Mouse (Mus musculus): ENCODE data around the gene Psmb11.
A peak's percentile ranks its signal among the peaks of the same experiment; 100 is the strongest.

Psmb11 gene

GRCm38 (mm10) chr14:54621133-54621532, at the start of gene Psmb11:
Gene Psmb11 (plus strand): TSS chr14:54621433.
- DNase-seq: no peak

DNA sequence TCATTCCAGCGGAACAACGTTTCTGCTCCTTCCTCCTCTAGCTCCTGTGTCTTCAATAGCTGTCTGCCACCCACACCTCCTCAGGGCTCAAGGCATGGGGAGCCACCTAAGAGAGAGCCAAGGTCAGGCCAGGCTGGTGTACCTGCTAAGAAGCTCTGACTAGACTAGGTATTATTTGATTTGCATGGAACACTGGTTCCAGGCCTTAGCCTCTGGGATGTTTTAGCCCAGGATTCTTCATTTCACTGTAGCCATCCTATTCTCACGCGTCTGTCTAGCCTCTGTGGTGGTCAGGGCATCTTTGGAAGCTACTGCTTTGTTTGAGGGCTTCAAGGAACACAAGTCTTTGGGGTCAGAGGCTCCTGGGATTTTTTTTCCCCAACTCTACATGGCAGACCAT, 49.1 kb upstream of the Psmb11 start:
- no peak for DNase-seq

DNA sequence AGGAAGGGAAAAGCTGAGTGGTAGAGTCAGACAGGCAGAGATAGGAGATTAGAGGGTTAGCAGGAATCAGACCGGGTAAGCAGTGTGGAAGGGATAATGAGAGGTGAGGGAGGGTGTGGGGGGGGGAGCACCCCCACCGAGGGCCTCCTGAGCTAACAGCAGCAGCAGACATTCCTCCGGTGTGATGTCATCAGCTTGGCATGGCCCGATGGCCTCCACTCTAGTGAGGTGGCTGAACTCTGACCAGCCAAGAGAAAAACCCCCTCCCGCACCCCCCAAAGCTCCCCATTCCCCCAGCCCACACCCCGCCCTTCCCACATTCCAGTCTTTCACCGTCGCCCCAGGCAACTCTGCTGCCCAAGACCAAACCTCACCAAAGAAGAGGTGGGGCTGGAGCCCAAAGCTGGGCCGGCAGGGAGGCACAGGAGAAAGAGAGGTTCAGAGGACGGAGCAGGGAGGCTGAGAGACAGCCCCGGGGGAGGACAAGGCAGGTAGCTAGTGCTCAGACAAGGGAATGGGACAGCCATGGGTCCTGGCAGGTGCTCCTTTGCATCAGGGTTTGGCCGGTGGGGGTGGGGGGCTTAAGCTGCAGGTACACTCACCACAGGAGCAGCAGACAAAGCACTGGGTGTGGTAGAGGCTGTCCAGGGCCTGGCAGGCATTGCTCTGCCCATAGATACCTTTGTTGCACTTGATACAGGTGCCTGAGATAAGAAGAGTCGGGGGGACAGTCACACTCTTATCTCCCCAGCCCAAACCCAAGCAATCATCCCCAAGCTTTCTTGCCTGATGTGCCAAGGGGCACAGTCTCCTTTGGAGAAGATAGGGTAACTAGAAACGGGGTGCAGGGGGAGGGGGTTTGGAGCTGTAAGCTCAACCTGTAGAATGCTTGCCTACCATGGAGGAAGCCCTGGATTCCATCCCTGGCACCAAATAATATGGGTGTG, 48.2 kb upstream of the Psmb11 start:
- DNase-seq: no peak

DNA sequence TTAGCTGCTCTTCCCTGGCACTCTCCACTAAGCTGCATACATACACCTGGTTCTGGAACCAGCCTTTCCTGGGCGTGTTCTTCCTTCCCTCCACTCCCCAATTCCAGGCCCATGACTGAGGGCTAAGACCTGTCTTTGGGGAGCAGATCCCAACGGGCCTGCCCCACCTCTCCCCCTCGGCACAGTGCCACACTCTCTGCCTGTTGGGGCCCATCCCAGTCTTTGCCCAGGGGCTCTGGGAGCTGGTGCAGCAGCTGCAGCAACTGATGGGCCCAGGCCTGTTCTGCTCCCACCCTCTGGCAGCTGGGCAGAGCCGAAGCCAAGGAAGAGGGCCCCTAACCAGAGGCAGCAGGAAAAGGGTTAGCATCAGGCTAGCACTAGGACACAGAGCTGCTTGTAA, 47.0 kb upstream of the Psmb11 start:
- no peak for DNase-seq

DNA sequence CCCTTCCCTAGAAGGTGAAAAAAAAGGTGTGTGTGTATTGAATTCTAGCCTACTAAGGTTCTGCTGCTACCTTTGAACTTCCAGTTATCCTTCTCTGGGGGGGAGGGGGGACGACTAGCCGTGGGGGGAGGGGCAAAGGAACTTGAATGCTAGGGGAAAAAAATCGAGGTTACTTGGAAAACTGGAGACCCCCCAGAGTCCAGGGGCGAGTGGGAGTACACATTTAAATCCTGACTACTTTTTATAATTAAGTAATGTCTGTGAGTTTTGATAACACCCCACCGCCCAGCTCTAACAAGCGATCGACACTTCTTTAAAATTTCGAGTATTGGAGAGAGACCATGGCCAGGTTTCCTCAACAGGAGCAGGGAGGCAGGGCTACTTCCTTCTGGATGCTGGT, 46.2 kb upstream of the Psmb11 start:
- DNase-seq: no peak

GRCm38 (mm10) chr14:54575631-54576030, 45.6 kb upstream of the Psmb11 start:
- DNase-seq: no peak

DNA sequence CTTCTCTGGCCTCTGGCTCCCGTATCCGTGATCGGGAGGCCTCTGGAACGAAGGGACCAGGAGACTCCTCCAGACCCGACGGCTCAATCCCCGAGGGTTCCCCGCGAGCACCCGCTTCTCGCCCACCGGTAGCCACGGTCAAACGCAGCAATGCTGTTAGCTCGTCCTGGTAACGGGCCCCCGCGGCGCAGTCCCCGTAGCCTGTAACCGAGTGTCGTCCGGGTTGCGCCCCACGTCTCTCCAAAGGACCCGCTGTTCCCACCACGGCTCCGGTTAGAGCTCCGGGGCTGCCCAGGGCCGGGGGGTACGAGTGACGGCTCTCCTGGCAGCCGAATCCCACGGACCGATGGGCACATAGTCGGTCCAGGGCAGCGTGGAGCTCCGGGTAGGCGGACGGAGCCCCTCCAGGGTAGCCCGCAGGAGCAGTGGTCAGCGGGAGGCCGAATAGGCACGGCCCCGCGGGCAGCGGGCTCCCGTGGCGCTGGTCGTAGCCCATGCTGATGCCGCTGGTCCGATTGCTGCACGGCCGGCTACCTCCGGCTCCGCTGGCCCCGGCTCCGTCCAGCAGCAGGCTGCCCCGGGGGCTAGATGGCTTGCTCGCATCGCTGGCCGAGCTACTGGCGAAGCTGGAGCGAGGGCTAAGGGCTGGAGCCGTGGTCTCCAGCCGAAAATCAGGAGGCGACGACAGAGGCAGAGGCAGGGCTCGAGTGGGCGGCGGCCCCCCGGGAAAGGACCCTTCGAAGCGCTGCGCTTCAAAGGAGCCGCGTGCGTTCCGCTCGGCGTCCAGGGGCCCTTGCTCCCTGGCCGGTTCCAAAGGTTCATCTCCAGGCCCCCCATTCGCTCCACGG, 44.8 kb upstream of the Psmb11 start:
- peak; percentile 38 to 52 for DNase-seq

- peak; percentile 36 to 43 for DNase-seq
These were observed 43.9 kb upstream of the Psmb11 start, which contains the start of gene Ajuba for GRCm38 (mm10) chr14:54577089-54577982. Gene Ajuba (minus strand): TSS chr14:54577558.

DNA sequence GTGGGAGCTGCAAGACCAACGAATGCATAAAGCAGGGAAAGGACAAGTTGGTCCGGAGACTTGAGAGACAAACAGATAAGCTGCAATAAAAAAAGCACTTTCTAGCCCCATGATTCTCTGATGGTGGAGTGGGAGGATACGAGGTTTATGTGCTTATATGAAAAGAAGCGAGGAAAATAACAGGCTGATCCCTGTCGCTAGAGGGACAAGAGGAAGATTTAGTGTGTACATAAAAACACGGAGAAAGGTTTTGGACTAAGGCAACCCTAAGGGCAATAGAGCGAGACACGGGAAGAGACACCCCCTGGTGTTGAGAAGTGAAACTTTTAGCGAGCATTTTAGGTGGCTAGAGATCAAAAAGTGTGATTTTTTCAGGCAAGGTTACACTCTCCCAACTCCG, 43.2 kb upstream of the Psmb11 start:
- DNase-seq: peak; percentile 51 to 62

GRCm38 (mm10) chr14:54579638-54580037, 41.6 kb upstream of the Psmb11 start:
- DNase-seq: no peak

DNA sequence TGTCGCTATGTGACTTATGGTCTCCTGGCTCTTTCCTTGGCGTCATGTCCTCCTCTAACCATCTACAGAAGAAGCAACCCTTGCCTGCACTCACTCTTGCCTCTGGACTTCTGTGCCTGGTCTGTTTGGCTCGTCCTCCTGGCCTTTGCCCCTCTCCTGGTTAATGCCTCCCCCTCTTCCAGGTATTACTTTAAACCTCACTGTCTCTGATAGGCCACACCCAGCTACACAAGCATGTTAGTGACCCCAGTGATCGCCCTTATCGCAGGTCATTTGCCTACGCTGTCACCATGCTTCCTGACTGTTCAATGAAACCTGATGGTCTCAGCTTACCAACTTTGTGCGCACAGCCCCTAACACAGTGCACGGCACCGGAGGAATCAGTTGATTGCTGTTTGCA, 38.7 kb upstream of the Psmb11 start:
- DNase-seq: no peak

DNA sequence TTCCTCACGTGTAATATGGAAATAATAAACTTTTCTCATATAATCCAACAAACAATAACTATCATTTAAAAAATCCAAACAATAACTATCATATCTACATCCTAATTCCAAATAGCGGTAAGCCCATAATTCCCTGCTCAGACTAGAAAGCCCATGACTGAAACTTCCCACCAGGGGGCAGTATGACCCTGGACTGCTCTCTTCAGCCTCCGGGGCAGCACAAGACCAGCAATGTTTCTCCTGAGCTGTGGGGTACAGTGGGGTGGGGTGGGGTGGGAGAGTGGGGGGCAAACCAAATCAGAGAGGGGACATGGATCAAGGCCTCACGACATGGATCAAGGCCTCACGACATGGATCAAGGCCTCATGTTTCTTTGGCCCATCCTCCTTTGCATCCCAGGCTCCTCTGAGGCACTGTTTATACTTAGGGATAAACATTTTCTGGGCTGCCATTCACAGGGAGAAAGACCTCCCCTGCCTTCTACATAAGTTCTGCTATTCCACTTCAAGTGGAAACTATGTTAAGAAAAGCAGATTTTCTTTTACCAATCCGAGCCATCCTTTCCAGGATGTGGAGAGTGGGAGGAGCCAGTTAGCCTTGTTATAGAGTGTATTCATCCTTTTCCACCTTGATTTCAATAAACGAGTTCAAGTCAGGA, 37.4 kb upstream of the Psmb11 start:
- peak; percentile 66 to 71 for DNase-seq

- DNase-seq: no peak
These were observed 30.2 kb upstream of the Psmb11 start for GRCm38 (mm10) chr14:54591056-54591455.

GRCm38 (mm10) chr14:54592319-54592934, 28.8 kb upstream of the Psmb11 start:
- DNase-seq: no peak

- no peak for DNase-seq
These were observed 27.2 kb upstream of the Psmb11 start for GRCm38 (mm10) chr14:54594055-54594454.

DNA sequence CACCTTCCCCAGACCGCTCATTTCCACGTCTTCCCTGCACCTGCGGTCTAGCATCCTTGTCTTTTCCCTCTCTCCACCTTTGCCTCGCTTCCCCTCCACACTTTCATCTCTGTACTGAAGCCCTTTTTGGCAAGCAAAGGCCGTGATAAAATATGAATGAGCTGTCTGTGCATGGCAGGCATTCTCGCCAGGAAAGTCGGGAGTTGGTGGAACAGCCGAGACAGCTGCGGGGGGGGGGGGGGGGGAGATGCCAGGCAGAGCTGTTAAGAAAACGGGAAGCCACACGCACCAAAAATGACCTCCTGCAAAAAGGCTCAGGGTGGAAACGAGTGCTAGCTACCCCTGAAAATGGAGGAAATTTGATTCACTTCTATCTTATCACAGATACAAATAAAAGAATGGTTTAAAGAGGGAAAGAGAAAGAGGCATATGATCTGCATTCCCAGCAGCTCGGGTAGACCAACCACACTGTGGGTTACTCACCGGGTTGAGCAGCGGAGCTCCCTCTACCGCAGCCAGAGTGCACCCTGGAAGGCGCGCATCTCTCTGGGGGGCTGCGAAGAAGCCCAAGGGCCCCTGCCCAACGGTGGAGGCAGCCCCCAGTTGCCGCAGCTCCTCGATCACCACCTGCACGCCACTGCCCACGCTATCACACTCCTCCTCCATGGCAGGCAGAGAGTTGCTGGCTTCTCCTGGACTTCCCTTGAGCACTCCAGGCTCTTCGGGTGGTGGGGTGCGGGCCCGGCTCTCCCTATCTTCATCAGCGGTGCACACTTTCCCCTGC, 26.4 kb upstream of the Psmb11 start:
- DNase-seq: no peak

DNA sequence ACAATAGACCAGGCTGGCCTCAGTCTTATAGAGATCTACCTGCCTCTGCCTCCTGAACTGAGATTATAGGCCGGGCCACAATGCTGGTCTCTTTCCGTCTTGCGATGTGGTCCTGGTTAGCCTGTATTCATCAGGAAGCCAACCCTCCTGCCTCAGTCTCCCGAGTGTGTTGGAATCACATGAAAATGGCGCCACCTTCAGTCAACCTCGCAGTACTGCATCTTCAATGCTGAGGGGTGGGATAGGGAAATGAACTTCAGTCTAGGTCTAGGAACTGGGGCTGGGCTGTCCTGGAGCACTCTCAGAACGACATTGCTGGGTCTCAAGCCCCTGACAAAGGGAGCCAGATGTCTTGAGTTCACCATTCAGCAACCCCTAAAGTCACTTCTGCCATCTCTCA, 24.1 kb upstream of the Psmb11 start:
- DNase-seq: peak; percentile 42 to 50

DNA sequence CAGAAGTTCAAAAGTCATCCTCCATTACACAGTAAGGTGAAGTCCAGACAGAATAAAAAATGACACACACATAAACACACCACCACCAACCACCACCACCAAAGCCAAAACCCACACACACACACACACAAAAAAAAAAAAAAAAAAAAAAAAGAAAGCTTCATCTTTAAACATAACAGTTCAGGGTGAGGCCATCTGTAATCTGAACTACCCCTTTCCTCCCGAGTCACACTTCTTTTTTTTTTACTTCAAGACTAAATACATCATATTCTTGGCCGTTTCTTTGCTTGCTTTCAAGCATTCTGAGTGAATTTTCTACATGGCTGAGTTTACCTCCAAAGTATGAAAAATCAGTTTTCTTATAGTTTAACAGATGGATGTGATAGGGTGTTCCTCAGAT, 19.6 kb upstream of the Psmb11 start:
- no peak for DNase-seq

- no peak for DNase-seq
These were observed 18.6 kb upstream of the Psmb11 start for GRCm38 (mm10) chr14:54602613-54603012.

DNA sequence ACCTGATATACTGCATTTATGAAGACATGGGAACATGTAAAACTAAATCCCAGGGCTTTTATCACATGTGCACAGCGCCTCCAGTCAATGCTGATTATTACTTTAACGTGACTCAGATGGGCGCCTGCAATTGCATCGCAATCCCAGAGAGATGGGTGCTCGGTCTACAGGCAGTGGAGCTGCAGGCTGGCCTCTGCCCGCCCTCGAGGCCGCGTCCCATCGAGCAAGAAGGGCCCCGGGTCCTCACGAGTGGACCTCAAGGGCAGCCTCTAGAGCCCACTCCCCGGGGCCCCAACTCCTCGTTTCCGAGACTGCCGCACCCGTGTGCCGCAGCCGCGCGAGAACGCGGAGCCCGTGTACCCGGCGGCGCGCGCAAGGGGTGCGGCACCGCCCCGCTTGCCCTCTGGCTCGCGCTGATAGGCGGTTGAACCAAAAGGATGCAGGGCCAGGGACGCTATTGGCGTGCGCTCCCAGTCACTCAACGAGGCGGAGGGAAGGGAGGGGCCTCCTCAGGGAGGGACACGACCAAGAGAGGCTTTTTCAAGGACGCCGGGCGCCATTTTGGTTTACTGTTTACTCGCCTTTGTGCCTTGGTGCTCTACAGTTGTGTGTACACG, 18.1 kb upstream of the Psmb11 start:
- DNase-seq: peak; percentile 92 to 95

Data from B cell, adult 2 months (primary cell).